Mouse (Mus musculus) cerebellum, postnatal 14 days (tissue): ENCODE data around the gene Ankfy1.
"Not testable (repeated sequence)": the region's sequence is repeated elsewhere in the genome, so short reads cannot be mapped to it uniquely, and the experiment has no call there.

Experiments used
- DNase-seq, 2 experiments: peaks; one replicate each; pipeline ENCODE4 v3.0.0; 2021; ENCODE audit warnings: mixed read lengths in 2 of 2

The Ankfy1 gene

DNA sequence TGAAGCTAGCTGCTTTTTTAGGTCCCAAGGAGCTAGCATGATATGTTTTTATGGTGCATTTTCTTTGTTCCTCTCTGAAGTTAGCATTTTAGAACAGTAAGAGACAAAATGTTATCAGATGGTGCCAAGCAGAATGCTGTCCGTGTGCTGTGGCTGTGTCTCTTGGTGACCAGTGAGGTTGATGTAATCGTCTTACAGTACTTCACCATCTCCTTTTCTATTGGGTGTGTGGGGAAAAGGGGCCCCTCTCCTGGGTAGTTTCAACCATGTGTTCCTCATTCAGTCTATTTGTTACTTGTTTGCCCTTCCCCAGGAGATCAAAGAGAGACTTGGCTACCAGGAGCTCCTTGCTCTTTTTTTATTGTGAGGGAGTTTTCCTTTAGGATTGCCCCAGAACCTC lies 33.4 kb downstream of the Ankfy1 start:
- no peak for DNase-seq

DNA sequence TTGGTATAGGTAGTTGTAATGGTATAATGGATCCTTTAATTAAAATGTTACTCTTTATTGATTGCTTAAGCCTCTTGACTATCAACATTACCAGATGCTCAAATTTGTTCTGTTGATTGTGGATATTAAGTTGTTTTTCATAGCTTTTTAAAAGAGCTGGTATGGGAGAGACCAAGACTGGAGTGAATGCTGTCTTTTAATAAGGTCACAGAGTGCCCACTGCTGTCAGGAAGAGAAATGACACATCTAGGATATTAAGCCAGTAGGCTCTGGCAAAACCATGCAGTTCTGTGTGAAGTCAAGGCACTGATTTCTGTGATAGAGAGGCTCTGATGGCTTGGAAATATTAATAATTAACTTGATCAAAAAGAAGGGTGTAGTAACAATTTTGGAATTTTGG lies 34.1 kb downstream of the Ankfy1 start:
- DNase-seq = peak; percentile 45 to 64

DNA sequence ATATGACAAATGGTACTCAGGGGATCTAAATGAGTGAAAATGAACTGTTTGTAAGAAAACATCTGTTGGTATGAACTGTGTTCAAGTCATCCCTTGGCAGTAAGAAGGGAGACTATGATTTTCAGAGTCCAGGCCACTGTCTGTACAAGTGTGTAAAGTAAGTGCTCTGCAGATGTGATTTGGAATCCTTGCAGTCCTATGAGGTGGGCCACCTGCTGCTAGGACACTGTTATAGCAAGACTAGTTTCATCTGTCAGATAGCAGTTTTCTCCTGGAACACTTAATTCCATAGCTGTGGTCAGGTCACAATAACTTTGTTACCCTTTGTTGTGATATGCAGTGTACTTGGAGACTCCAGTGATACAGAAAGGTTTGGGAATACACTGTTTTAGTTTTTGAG lies 36.2 kb downstream of the Ankfy1 start:
- no peak for DNase-seq

DNA sequence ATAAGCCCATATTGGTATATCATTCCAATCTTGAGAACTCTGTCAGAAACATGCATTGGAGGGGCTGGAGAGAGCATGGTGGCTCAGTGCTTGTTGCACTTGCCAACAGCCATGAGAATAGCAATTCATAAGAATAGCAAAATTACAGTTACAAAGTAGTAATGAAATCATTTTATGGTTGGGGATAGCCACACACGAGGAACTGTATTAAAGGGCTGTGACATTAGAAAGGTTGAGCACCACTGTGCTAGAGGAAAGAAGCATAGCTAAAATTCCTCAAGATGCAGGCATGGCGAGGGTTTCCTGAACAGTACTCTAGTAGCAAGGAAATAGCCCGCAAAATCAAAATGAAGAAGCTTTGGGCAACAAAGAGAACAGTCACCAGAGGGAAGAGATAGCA lies 43.9 kb downstream of the Ankfy1 start:
- no peak for DNase-seq

DNA sequence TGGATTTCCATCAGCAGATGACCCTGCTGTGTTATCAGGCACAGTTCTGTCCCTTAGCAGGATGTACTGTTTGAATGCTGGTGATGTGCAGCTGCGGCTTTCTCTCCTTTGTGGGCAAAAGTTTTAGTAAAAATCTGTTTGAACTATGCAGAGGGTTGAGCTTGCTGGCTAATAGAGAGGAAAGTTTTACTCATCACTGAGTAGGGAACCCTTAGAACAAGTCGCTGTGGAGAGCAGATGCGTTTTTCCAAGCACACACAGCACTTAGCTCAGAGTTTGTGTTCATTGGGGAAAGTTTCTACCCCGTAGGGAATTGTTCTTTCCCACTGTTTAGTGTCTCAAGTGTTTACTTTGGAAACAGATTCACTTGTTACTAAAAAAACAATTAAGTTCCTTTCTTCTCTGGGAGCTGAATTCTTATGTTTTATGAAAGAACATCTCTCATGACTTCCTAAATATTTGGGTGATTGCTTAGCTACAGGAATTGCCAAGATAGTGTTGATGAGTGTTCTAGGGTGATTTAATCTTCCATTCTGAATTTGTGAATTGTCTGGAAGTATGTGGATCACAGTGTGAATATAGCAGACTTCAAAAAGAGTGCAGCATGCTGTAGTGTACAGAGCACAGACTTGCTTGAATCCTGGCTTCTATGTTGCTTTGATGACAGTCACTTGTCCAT lies 45.2 kb downstream of the Ankfy1 start:
- no peak for DNase-seq

DNA sequence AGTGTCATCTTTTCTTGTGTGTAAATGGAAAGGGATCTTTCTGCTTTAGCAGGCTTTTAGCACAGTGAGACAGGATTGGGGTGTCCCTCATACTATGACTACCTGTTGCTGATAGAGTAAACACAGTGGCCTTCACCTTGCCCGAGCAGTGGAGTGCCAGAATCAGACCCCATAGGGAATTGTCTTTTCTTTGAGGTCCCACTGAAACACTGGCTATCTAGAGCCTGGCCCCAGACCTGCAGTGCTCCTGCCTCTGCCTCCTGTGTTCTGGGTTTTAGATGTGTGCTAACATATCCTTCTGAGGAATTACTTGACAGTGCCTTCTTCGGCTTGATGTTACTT lies 45.7 kb downstream of the Ankfy1 start:
- no peak for DNase-seq

DNA sequence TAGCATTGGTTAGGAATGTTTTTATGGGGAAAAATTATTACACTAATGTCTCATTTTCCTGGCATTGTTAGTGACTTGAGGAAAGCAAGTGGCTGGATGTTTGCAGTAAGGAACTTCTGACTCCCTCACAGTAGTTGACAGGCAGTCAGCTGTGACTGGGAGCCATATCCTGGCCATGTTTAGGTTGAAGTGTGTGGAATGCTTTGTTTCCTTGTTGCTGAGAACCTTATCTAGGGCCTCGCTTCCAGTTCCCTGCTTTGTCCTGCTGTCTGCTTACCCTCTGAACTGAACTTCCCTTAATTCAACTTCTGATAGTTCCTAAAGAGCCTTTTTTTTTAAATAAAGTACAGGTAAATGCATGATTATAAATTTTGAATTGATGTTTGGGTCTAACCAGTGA lies 46.5 kb downstream of the Ankfy1 start:
- no peak for DNase-seq

DNA sequence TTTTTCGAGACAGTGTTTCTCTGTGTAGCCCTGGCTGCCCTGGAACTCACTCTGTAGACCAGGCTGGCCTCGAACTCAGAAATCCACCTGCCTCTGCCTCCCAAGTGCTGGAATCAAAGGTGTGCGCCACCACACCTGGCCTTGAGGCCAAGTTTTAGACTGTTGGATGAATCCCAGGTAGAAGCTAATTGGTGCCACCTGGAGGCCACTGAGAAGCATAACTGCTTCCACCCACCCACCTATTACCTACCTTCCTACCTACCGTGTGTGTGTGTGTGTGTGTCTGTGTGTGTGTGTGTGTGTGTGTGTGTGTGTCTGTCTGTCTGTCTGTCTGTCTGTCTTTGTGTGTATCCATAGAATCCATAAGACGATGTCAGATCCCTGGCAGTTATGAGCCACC lies 47.7 kb downstream of the Ankfy1 start:
- peak; percentile 22 to 31 for DNase-seq

DNA sequence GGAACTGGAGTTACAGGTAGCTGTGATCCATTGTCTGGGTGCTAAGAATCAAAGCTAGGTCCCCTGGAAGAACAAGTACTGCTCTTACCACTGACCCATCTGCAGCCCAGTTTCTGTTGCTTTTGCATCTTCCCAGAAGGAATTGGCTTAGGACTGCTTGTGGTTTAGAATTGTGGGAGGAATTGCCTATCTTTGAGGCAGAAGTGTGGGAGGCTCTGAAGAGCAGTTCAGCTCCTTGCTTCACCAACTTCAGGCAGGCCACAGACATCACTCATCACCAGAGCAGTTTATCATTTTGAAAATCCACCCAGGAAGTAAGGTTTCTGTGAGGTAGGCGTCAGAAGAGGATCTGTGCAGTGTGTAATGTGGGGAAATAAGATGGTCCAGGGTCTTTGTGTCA lies 49.2 kb downstream of the Ankfy1 start:
- DNase-seq = no peak

DNA sequence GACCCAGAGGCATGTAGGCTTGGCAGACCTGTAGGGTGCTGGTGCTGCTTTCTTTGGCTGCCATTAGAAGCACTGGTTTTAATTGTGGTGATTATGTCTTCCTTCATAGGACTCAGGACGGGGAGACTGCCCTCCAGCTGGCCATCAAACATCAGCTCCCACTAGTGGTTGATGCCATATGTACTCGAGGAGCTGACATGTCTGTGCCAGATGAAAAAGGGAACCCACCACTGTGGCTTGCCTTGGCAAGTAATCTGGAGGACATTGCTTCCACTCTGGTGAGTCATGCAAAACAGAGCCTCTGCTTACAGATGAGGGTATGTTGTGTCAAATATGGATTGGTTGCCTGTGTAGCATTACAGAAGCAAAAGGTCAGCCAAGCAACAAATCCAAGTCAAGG lies 62.1 kb downstream of the Ankfy1 start:
- no peak for DNase-seq

DNA sequence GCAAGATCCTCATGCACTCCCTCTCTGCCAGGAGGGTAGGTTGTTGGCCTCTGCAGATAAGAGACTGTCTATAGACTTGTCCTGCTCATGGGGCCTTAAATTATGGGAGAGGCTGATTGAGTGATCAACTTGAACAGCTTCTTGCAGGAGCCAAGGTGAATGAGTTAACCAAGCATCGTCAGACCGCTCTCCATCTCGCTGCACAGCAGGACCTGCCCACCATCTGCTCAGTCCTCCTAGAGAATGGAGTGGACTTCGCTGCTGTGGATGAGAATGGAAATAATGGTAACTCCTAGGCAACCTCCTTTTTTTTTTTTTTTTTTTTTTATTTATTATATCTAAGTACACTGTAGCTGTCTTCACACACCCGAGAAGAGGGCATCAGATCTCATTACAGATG lies 68.5 kb downstream of the Ankfy1 start:
- peak; percentile 43 to 53 for DNase-seq

DNA sequence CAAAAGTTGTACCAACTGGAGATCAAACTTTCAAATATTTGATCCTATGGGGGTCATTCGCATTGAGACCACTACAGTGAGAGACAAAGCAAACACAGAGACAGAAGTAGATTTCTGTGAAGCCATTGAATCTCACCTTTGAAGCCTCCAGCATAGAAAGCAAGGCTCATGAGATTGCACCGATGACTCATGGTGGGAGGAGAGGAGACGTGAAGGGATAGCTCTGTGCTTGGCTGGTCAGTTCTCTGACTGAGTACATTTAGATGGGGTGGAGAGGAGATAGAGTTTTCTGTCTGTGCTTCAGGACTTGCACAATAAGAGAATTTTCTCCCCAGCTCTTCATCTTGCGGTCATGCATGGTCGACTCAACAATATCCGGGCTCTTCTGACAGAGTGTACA lies 69.8 kb downstream of the Ankfy1 start:
- DNase-seq = no peak

DNA sequence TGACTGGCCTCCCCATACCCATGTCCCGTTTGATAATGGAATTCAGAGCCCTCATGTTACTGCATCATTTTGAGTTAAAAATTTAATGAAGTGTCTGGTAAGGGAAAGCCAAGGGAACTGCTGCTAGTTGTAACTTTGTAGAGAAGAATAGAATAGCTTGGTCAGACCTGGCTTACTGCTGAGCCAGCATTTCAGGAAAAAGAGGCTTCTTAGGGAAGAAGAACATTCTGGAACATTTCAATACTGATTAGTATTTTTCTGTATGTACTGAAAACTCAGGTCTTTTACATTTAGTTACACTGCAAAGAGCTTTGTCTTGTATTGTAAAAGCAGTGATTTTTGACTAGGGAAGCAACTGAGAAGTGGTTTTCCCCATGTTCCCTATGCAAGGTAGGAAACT lies 71.0 kb downstream of the Ankfy1 start:
- DNase-seq = no peak

DNA sequence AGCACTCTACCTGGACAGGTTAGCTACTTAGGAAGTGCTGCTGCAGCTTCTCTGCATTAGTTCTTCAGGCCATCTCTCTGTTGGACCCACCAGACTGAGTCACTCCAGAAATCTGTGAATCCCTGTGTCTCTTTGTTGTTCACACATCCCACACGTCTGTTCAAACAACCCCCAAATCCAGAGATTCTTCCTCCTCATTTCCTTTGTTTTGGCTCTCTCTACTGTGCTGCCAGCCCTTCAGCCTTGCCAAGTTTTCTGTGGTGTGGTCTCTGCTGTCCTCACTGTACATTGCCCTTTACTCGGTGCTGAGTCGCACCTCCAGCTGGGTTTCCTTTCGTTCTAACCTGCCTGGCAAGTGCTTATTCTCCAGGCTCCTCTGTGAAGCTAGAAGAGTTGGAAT lies 74.5 kb downstream of the Ankfy1 start:
- DNase-seq = no peak

DNA sequence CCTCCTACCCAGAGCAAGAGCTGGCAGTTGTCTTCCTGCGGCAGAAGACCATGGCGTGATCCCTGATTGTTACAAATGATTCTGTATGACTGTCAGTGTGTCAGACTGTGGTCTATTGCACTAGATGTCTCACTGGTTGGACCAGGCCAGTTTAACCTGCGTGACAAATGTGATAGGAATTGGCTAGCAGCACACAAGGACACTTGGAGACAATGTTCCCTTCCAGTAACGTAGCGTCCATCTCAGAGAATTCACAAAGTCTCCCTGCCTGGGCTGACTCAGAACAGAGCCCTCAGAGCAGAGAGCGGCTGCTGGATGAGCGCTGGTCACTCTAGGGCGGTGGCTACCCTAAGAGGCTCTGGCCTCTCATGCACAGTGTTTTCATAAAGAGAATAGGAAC lies 77.9 kb downstream of the Ankfy1 start:
- no peak for DNase-seq

DNA sequence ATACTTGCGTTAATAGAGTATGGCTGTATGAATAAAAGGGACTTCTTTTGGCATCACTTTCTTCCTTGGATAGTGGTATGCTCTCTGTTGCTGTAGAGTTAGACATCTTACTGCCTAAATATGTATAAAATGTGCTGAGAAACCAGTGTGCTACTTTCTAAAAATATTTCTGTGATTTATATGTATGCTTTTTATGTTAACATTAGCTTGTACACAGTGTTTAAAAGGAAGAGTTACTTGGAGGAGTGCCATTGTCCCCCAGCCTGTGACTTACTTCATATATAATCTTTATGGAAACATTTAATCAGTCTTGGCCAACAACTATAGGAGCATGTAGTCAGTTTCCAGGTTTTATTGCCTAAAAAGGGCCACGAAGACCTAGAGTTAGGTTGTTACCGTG lies 79.3 kb downstream of the Ankfy1 start:
- DNase-seq = no peak

DNA sequence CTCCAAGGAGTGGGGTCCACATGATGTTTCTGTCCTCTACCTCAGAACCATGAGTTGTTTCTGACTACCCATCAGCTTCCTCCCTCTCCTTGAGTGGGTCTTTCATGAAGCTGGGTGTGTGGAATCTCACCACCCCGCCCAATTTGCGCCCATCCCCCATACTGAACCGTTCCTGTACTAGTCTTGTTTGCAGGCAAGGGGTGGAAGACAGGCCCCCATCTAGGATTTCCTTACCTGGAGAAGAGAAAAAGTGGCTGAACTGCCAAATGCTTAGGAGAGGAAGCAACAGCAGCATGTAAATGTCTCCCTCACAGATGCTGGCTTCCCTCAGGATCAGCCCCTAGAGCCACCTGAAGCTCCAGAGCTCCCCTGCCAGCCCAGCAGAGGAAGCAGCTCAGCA lies 80.5 kb downstream of the Ankfy1 start:
- DNase-seq = no peak

DNA sequence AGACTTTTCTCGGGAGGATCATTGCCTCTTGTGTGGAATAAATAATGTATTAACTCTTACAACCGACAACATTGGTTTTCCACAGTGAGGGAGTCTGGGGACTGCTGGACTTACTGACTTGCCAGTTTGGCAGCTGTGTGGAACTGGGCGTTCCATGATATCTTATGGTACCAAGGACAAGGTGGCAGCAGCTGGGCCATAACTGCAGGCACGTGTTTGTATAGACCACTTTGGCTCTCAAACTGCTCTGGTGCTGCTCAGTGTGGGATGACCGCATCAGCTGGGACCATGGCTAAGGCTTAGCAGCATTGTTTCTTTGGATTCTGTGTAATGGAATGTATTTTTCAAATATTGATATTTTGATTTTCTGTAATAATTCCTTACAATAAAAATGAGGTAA lies 81.0 kb downstream of the Ankfy1 start:
- no peak for DNase-seq

DNA sequence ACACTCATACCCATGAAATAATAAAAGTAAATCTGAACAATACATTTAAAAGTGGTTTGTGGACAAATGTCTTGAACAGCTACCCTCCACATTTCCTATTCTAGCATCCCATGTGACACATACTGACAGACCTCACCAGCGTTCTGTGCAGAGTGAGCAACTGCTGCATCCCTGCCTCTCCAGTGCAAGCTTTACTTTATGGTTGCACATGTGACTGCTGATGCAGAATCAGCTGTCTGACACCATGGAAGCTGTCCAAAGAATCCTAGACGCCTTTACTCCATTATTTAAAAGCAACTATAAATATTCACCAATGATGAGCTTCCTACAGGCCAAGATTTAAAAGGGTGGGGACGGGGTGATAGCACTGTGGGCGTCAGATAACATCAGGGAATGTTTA lies 81.7 kb downstream of the Ankfy1 start:
- DNase-seq = no peak

DNA sequence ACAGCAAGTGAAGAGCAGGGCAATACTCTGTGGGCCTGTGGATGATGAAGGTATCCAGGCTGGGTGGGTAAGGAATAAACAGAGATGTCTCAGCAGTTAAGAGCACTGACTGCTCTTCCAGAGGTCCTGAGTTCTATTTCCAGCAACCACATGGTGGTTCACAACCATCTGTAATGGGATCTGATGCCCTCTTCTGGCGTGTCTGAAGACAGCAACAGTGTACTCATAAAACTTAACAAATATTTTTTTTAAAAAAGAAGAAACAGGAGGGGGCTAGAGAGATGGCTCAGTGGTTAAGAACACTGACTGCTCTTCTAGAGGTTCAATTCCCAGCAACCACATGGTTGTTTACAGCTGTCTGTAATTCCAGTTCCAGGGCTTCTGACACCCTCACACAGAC lies 82.8 kb downstream of the Ankfy1 start:
- DNase-seq = not testable (repeated sequence)

DNA sequence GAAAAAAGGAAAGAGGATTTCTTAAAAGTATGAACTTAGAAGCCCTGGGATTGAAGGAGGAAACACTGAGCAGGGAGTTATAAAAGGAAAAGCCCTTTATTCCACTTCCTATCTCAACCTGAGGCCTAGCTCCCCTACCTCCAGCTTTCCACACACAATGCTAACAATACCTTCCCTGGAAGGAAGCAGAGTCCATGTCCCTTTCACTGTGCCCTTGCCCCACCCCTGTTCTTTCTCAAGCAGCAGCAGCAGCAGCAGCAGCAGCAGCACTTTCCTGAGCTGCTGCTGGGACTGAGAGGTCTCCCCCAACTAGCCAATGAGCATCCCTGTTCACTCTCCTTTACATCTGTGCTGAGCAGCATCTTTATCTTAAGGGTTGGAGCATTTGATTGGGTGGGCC lies 89.2 kb downstream of the Ankfy1 start:
- DNase-seq = no peak

DNA sequence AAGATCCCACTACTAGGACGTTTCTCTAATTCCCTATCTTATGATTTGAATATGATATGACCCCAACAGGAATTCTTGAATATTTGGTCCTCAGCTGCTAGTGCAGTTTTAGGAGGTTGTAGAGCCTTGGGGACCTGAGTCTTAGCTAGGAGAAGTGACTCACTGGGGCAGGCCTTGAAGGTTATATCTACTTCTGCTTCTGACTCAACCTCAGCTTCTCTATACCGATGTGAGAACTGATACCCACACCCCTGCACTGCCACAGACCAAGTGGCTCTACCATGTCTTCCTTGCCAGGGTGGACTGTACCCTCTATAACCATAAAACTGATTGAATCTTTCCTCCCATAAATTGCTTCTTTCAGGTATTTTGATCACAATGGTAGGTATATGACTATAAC lies 92.3 kb downstream of the Ankfy1 start:
- no peak for DNase-seq

DNA sequence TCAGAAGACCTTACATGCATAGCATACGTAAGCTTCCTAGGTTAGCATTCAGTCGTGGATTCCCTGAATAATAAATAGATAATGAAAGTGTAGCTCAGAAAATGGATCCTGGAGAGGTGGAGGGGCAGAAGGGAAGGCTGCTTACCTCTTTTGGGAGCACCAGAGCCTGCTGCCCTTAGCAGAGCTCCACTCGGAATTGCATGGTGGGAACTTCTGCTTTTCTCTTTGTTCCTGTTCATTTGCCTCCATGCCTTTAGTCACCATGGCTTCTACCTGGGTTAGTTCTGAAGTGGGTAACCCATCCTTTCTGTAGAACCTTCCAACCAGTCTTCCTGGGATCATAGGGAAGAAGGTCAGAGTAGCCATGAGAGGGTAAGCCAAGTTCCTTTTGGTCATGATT lies 92.7 kb downstream of the Ankfy1 start:
- no peak for DNase-seq

DNA sequence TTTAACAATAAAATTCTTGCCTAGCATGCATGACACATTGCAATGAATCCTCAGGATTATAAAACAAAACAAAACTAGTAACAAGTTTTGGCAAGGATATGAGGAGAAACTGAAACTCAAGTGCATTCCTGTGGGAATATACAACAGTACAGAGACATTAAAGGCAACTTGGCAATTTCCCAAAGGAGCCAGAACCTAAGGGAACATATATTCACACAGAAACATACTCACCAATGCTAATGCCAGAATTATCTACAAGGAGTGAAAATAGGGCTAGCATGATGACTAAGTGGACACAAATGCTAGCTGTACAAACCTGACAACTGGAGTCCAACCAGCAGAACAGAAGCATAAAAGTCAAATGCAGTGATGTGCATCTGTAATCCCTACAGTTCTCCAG lies 102.2 kb downstream of the Ankfy1 start:
- DNase-seq = no peak

DNA sequence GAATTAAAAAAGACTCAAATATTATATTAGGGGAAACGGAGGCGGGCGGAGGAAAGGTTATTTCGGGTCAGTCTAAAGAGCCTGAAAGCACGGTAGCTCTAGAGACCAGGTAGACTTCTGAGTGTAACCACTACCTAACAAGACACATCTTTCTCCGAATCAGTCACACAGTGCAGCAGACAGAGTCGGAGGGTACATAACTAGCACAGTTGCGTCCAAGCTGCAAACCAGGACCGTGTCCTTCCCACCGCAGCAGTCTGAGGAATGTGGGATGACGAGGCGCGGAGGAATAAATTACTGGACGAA lies 105.3 kb downstream of the Ankfy1 start:
- DNase-seq = no peak
